Mouse (Mus musculus): Measurements from ENCODE around the gene Tbc1d20.
"Not testable (repeated sequence)": the region's sequence is repeated elsewhere in the genome, so short reads cannot be mapped to it uniquely, and the experiment has no call there.

DNA sequence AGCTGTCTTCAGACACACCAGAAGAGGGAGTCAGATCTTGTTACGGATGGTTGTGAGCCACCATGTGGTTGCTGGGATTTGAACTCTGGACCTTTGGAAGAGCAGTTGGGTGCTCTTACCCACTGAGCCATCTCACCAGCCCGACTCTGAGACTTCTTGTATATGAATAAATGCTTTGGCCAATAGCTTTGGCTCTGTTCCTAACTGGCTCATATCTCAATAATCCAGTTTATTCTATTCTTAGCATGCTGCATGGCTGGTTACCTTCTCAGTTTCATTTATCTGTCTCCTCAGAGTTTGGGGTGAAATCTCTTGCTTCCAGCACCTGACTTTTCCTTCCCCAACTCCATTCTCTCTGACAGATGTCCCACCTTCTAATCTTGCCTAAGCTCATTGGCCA is 4.0 kb upstream of the Tbc1d20 start:
- not testable (repeated sequence) for TF ChIP-seq POLR2A (IDR thresholded peaks at IDR 0.05; ENCODE audit: low read depth, low read length); CTCF (IDR thresholded peaks at IDR 0.05; ENCODE audit: extremely low read depth, insufficient read length, insufficient replicate concordance, low read depth, low read length)
